Mouse (Mus musculus): ENCODE data around the gene Pask.

DNA sequence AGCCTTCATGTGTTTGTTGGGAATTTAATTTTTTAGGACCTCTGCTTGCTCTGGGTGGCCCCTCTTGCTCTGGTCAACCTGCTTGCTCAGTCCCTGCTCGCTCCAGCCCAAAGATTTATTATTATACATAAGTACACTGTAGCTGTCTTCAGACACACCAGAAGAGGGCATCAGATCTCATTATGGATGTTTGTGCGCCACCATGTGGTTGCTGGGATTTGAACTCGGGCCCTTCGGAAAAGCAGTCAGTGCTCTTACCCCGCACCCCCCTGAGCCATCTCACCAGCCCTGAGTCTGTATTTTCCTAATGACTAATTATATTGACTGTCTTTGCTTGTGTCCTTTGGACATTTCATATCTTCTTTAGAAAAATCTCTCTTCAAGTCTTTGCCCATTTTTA, 35.8 kb upstream of the Pask start:
- TF ChIP-seq CTCF (IDR thresholded peaks at IDR 0.05; ENCODE audit: low read depth) (peak; percentile 15; the same call in 1 of the 2 replicates), EP300 (IDR thresholded peaks at IDR 0.05; ENCODE audit: low read depth) (no peak)

Data from liver, postnatal 0 days (tissue).